Mouse (Mus musculus): Measurements from ENCODE around the gene Mlf2.

GRCm38 (mm10) chr6:124920318-124921085 is 10.7 kb upstream of the Mlf2 start:
- 0 out of 2 replicates have a peak, but pooled peaks have one; percentile 25 for TF ChIP-seq POLR2A (IDR thresholded peaks at IDR 0.05; ENCODE audit: low read depth, low read length)
- TF ChIP-seq CTCF (IDR thresholded peaks at IDR 0.05; ENCODE audit: borderline replicate concordance, insufficient read depth, low read length): no peak

Measured in embryonic fibroblast, embryonic 13.5 days (primary cell).